Mouse (Mus musculus) erythroblast, embryonic 14.5 days (primary cell): ENCODE data around the gene Evc. TPM values are rescaled to one million over a fixed set of nuclear protein-coding genes. Genes with fewer than 3 reads are reported as not detected.

Experiments used
- H3K27me3 ChIP-seq: 2 replicates; pipeline ENCODE4 v1.6.1; 2012; ENCODE audit warnings: inconsistent platforms; ENCODE audit not compliant: control insufficient read depth
- H3K36me3 ChIP-seq: 2 replicates; pipeline ENCODE4 v1.6.1; 2012; ENCODE audit warnings: mild to moderate bottlenecking, inconsistent platforms; ENCODE audit not compliant: control insufficient read depth
- H3K4me1 ChIP-seq: 2 replicates; pipeline ENCODE4 v1.6.1; 2012; ENCODE audit warnings: inconsistent platforms; ENCODE audit not compliant: control insufficient read depth
- H3K4me3 ChIP-seq: replicated peaks from 2 replicates; pipeline ENCODE3; 2012; ENCODE audit warnings: moderate library complexity, mild to moderate bottlenecking, inconsistent platforms
- H3K9me3 ChIP-seq: 2 replicates; pipeline ENCODE4 v1.6.1; 2012; ENCODE audit warnings: low read length, inconsistent platforms, mixed read lengths; ENCODE audit not compliant: control insufficient read depth
- GATA1 ChIP-seq: IDR thresholded peaks from 2 replicates; pipeline ENCODE4 v1.6.1; 2012; ENCODE audit warnings: low read length, inconsistent platforms, mixed read lengths
- TAL1 ChIP-seq: IDR thresholded peaks from 3 replicates; pipeline ENCODE4 v1.6.1; 2012; ENCODE audit warnings: low read length, inconsistent platforms, mixed read lengths
- polyA plus RNA-seq: library from polyadenylated mRNA; stranded (reverse); fragments of >175 nt; gene quantifications from 2 replicates; pipeline ENCODE4 v1.2.3, GENCODE M21; 2012

Evc gene
- polyA plus RNA-seq, 1 experiment: 0.13 TPM

GRCm38 (mm10) chr5:37320174-37320573 is 16.5 kb downstream of the Evc start:
- TF ChIP-seq TAL1 (no peak), GATA1 (no peak)
- peaks cover 4% of the 10 kb centered on the region for H3K36me3 ChIP-seq
- peaks cover 4% of the 10 kb centered on the region for H3K9me3 ChIP-seq
- no peaks in the 10 kb centered on the region for H3K4me1 ChIP-seq
- H3K27me3 ChIP-seq: no peaks in the 10 kb centered on the region
- H3K4me3 ChIP-seq: no peak overlapping the region

GRCm38 (mm10) chr5:37318715-37319114 is 18.0 kb downstream of the Evc start:
- TF ChIP-seq TAL1 (no peak), GATA1 (no peak)
- Histone ChIP-seq H3K27me3 (no peaks in the 10 kb centered on the region), H3K4me1 (no peaks in the 10 kb centered on the region), H3K4me3 (no peak overlapping the region), H3K36me3 (no peaks in the 10 kb centered on the region), H3K9me3 (no peaks in the 10 kb centered on the region)

GRCm38 (mm10) chr5:37312980-37313722 is 23.5 kb downstream of the Evc start:
- Histone ChIP-seq H3K4me1 (no peaks in the 10 kb centered on the region), H3K27me3 (no peaks in the 10 kb centered on the region), H3K36me3 (no peaks in the 10 kb centered on the region), H3K4me3 (no peak overlapping the region), H3K9me3 (no peaks in the 10 kb centered on the region)
- TF ChIP-seq TAL1 (no peak), GATA1 (no peak)

- no peak for TF ChIP-seq TAL1
- TF ChIP-seq GATA1: no peak
Observed at GRCm38 (mm10) chr5:37310026-37310425, 26.7 kb downstream of the Evc start.

GRCm38 (mm10) chr5:37298370-37298769 is 38.3 kb downstream of the Evc start:
- no peaks in the 10 kb centered on the region for H3K27me3 ChIP-seq
- TF ChIP-seq GATA1 (no peak), TAL1 (no peak)
- H3K4me3 ChIP-seq: no peak overlapping the region
- H3K36me3 ChIP-seq: no peaks in the 10 kb centered on the region
- no peaks in the 10 kb centered on the region for H3K9me3 ChIP-seq
- no peaks in the 10 kb centered on the region for H3K4me1 ChIP-seq

More at GRCm38 (mm10) chr5:37310026-37310425, 26.7 kb downstream of the Evc start:
- no peaks in the 10 kb centered on the region for H3K36me3 ChIP-seq
- H3K4me1 ChIP-seq: no peaks in the 10 kb centered on the region
- H3K9me3 ChIP-seq: no peaks in the 10 kb centered on the region
- no peaks in the 10 kb centered on the region for H3K27me3 ChIP-seq
- no peak overlapping the region for H3K4me3 ChIP-seq

- TF ChIP-seq GATA1: no peak
- no peak for TF ChIP-seq TAL1
Observed at GRCm38 (mm10) chr5:37296717-37297116, 40.0 kb downstream of the Evc start.

GRCm38 (mm10) chr5:37290983-37291382 is 45.7 kb downstream of the Evc start:
- Histone ChIP-seq H3K9me3 (no peaks in the 10 kb centered on the region), H3K4me1 (no peaks in the 10 kb centered on the region), H3K4me3 (no peak overlapping the region), H3K36me3 (no peaks in the 10 kb centered on the region), H3K27me3 (no peaks in the 10 kb centered on the region)
- TF ChIP-seq TAL1 (no peak), GATA1 (no peak)

More at GRCm38 (mm10) chr5:37296717-37297116, 40.0 kb downstream of the Evc start:
- H3K27me3 ChIP-seq: no peaks in the 10 kb centered on the region
- H3K9me3 ChIP-seq: no peaks in the 10 kb centered on the region
- H3K36me3 ChIP-seq: no peaks in the 10 kb centered on the region
- no peaks in the 10 kb centered on the region for H3K4me1 ChIP-seq
- no peak overlapping the region for H3K4me3 ChIP-seq

GRCm38 (mm10) chr5:37289236-37289635 is 47.5 kb downstream of the Evc start:
- TF ChIP-seq GATA1: no peak
- TF ChIP-seq TAL1: no peak
- H3K27me3 ChIP-seq: no peaks in the 10 kb centered on the region

GRCm38 (mm10) chr5:37288374-37288773 is 48.3 kb downstream of the Evc start:
- no peaks in the 10 kb centered on the region for H3K27me3 ChIP-seq
- no peak overlapping the region for H3K4me3 ChIP-seq
- no peaks in the 10 kb centered on the region for H3K4me1 ChIP-seq
- H3K36me3 ChIP-seq: no peaks in the 10 kb centered on the region
- TF ChIP-seq GATA1 (no peak), TAL1 (no peak)
- H3K9me3 ChIP-seq: no peaks in the 10 kb centered on the region

More at GRCm38 (mm10) chr5:37289236-37289635, 47.5 kb downstream of the Evc start:
- Histone ChIP-seq H3K36me3 (no peaks in the 10 kb centered on the region), H3K4me1 (no peaks in the 10 kb centered on the region), H3K4me3 (no peak overlapping the region), H3K9me3 (no peaks in the 10 kb centered on the region)
